Mouse (Mus musculus) heart, postnatal 0 days (tissue): ENCODE results near the gene Ptpn3. TPM values are rescaled to one million over a fixed set of nuclear protein-coding genes. Genes with fewer than 3 reads are reported as not detected.
A peak's percentile ranks its signal among the peaks of the same experiment; 100 is the strongest.
"Not testable (repeated sequence)": the region's sequence is repeated elsewhere in the genome, so short reads cannot be mapped to it uniquely, and the experiment has no call there.

Experiments
- ATAC-seq: fragments of 200-750 bp; cut with Nextera tagmentation; 2 replicates; pipeline ENCODE4 v1.8.0; 2017; ENCODE audit warnings: low read depth, moderate number of reproducible peaks, moderate library complexity; ENCODE audit not compliant: insufficient read depth
- DNase-seq: peaks from one replicate; pipeline ENCODE4 v3.0.0-alpha.2; 2016; ENCODE audit warnings: low spot score
- H3K27ac ChIP-seq: fragments of 300-500 bp; sonication (generic); 2 replicates; pipeline ENCODE4 v1.5.1; 2014; ENCODE audit warnings: low read depth, mild to moderate bottlenecking
- H3K27me3 ChIP-seq: fragments of 300-500 bp; sonication (generic); 2 replicates; pipeline ENCODE4 v1.6.1; 2014; ENCODE audit warnings: low read length, mixed read lengths; ENCODE audit not compliant: control insufficient read depth, insufficient read depth
- H3K36me3 ChIP-seq: fragments of 300-500 bp; sonication (generic); replicated peaks from 2 replicates; pipeline ENCODE4 v1.6.1; 2014; ENCODE audit warnings: low read length, mixed read lengths; ENCODE audit not compliant: control insufficient read depth, insufficient read depth
- H3K4me1 ChIP-seq: fragments of 300-500 bp; sonication (generic); 2 replicates; pipeline ENCODE4 v1.6.1; 2014; ENCODE audit warnings: antibody characterized with exemption; ENCODE audit not compliant: control insufficient read depth, insufficient read depth
- H3K4me2 ChIP-seq: fragments of 300-500 bp; sonication (generic); 2 replicates; pipeline ENCODE4 v1.6.1; 2014; ENCODE audit warnings: low read depth, mild to moderate bottlenecking, low read length, moderate library complexity
- H3K4me3 ChIP-seq: fragments of 300-500 bp; sonication (generic); 2 replicates; pipeline ENCODE4 v1.5.1; 2014; ENCODE audit warnings: low read depth, low read length
- H3K9ac ChIP-seq: fragments of 300-500 bp; sonication (generic); replicated peaks from 2 replicates; pipeline ENCODE4 v1.6.1; 2014; ENCODE audit warnings: low read depth, low read length, mixed read lengths
- H3K9me3 ChIP-seq: fragments of 300-500 bp; sonication (generic); replicated peaks from 2 replicates; pipeline ENCODE4 v1.6.1; 2016; ENCODE audit warnings: low read length; ENCODE audit not compliant: control insufficient read depth
- CTCF ChIP-seq: IDR thresholded peaks from 2 replicates; pipeline ENCODE4 v1.5.1; 2016; ENCODE audit warnings: antibody characterized with exemption, control low read depth, low read depth
- EP300 ChIP-seq: IDR thresholded peaks from 2 replicates; pipeline ENCODE4 v1.6.1; 2016; ENCODE audit warnings: antibody characterized with exemption, low read depth
- WGBS: fragments of 180-500 bp; shearing (Covaris S2); extraction: QIAGEN DNeasy Blood & Tissue Kit; methylation state at CpG from one replicate; pipeline ENCODE4 v1.1.7; 2014; 5-methylcytosine and 5-hydroxymethylcytosine counted together
- polyA plus RNA-seq: library from polyadenylated mRNA; unstranded; fragments of >200 nt; fragmentation: Nextera tagmentation; extraction: Ambion mirVana; gene quantifications from 2 replicates; pipeline ENCODE4 v1.2.1, GENCODE M21; 2015
- total RNA-seq: library from RNA; depleted of rRNA; stranded (reverse); fragments of >200 nt; gene quantifications from 2 replicates; pipeline ENCODE4 v1.2.3, GENCODE M21; 2014; ENCODE audit warnings: low replicate concordance

Ptpn3 gene
- total and polyA plus RNA-seq, 2 experiments from 2014 or later = 2.3 to 3.4 TPM

GRCm38 (mm10) chr4:57275116-57275743 is 26.4 kb downstream of the Ptpn3 start:
- DNase-seq (peak; percentile 60), ATAC-seq (peak; percentile 68; the same call in 1 of the 2 replicates)
- Histone ChIP-seq H3K27me3 (no peaks in the 10 kb centered on the region), H3K9me3 (no peaks in the 10 kb centered on the region), H3K36me3 (no peaks in the 10 kb centered on the region), H3K4me1 (peaks cover 12% of the 10 kb centered on the region), H3K27ac (no peak overlapping the region), H3K9ac (no peak overlapping the region), H3K4me2 (no peak overlapping the region), H3K4me3 (no peak overlapping the region)
- WGBS = 10% methylated on average over 8 of the region's 8 CpGs
- TF ChIP-seq EP300 (no peak), CTCF (peak; percentile 97)

GRCm38 (mm10) chr4:57273532-57274502 is 27.8 kb downstream of the Ptpn3 start:
- no peak for DNase-seq
- TF ChIP-seq EP300 (no peak), CTCF (no peak)
- Histone ChIP-seq H3K27ac (no peak overlapping the region), H3K9me3 (no peaks in the 10 kb centered on the region), H3K36me3 (no peaks in the 10 kb centered on the region), H3K4me1 (peaks cover 5% of the 10 kb centered on the region), H3K4me2 (no peak overlapping the region), H3K9ac (no peak overlapping the region), H3K27me3 (no peaks in the 10 kb centered on the region), H3K4me3 (no peak overlapping the region)
- no peak for ATAC-seq
- 54% methylated on average over 15 of the region's 15 CpGs for WGBS

GRCm38 (mm10) chr4:57270991-57271390 is 30.6 kb downstream of the Ptpn3 start:
- Histone ChIP-seq H3K36me3 (no peaks in the 10 kb centered on the region), H3K27me3 (no peaks in the 10 kb centered on the region), H3K9me3 (no peaks in the 10 kb centered on the region), H3K4me3 (no peak overlapping the region), H3K9ac (no peak overlapping the region), H3K27ac (no peak overlapping the region), H3K4me1 (no peaks in the 10 kb centered on the region), H3K4me2 (no peak overlapping the region)
- no peak for ATAC-seq
- no peak for DNase-seq
- TF ChIP-seq EP300 (no peak), CTCF (peak; percentile 40)
- WGBS = 70% methylated on average over 8 of the region's 8 CpGs

GRCm38 (mm10) chr4:57270489-57270888 is 31.1 kb downstream of the Ptpn3 start:
- not testable (repeated sequence) for H3K4me1 ChIP-seq, H3K9ac ChIP-seq, H3K4me3 ChIP-seq, H3K4me2 ChIP-seq, H3K27me3 ChIP-seq, H3K27ac ChIP-seq, ATAC-seq, H3K36me3 ChIP-seq, H3K9me3 ChIP-seq, DNase-seq
- WGBS = 91% methylated on average over 5 of the region's 5 CpGs

GRCm38 (mm10) chr4:57269344-57269743 is 32.3 kb downstream of the Ptpn3 start:
- DNase-seq (no peak), ATAC-seq (no peak)
- Histone ChIP-seq H3K4me2 (no peak overlapping the region), H3K36me3 (no peaks in the 10 kb centered on the region), H3K4me1 (peaks cover 5% of the 10 kb centered on the region; the same call in 1 of the 2 replicates), H3K4me3 (no peak overlapping the region), H3K27ac (no peak overlapping the region), H3K9me3 (no peaks in the 10 kb centered on the region), H3K9ac (no peak overlapping the region), H3K27me3 (no peaks in the 10 kb centered on the region)
- no peak for TF ChIP-seq CTCF
- TF ChIP-seq EP300 = no peak
- WGBS = 81% methylated on average over 10 of the region's 10 CpGs
